Mouse (Mus musculus) cerebellum, adult 8-10 months (tissue): ENCODE measurements at regions not wholly inside any gene's neighbourhood (a gene's known extent, or its start where the extent isn't known, plus 50 kb on each side); places are given as distances from the start of the nearest gene placed in this dataset.

Experiments used
- DNase-seq: peaks from one replicate; pipeline ENCODE4 v3.0.0; 2022

DNA sequence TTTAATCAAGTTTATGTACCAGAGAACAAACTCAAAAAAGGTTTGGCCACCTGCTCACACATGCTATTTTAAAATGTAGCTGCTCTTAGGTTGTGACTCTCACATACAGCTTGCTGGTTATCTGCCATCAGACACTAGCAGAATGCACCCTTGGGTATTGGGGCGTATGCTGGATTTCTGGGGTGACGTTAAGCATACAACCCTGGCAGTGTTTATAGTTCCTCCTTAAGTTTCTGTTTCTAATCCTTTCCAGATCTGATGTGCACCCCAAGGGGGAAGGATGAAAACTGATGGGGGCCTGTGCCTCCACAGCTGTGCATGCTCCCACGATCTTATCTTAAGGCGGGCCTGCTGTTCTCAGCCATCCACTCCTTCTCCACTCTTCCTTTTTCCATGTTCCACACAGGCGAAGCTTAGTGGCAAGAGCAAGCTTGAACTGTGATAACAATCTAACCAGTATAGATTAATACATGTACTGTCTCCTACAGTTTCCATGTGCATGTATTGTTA is 164.8 kb upstream of the 4930583I09Rik start:
- DNase-seq: no peak

DNA sequence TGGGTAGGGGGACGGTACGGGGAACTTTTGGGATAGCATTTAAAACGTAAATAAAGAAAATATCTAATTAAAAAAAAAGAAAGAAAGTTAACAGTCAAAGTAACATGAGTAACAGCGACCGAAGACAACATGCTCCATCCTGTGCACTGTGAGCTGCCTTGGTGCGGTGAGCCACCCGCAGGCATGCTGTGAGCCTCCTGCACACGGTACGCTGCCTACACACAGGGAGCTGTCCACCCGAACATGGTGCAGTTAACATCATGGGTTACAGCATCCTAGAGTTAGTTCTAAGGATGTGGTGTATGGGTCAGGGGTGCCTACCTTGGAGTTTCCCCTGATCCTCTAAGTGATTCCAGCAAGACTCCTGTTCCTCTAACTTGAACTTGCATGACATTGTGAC is 158.6 kb upstream of the 4930583I09Rik start:
- DNase-seq: no peak

DNA sequence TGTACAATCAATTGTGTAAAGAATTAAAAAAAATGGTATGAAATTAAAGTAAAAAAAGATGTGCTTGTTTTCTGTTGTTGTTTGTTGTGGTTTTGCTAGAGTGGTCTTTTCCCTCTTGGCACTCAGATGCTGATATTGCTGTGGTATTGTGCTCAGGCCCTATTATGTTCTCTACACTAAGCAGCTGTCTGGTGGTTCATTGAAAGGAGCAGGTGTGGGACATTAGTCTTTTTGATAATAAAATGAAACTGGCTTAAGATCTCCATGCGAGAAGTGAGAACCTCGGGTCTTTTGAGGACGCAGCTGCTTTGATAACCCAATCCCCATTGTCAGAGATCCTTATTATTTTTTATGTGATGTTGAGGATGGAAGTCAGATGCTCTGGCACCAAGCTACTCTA is 155.4 kb upstream of the 4930583I09Rik start:
- no peak for DNase-seq

DNA sequence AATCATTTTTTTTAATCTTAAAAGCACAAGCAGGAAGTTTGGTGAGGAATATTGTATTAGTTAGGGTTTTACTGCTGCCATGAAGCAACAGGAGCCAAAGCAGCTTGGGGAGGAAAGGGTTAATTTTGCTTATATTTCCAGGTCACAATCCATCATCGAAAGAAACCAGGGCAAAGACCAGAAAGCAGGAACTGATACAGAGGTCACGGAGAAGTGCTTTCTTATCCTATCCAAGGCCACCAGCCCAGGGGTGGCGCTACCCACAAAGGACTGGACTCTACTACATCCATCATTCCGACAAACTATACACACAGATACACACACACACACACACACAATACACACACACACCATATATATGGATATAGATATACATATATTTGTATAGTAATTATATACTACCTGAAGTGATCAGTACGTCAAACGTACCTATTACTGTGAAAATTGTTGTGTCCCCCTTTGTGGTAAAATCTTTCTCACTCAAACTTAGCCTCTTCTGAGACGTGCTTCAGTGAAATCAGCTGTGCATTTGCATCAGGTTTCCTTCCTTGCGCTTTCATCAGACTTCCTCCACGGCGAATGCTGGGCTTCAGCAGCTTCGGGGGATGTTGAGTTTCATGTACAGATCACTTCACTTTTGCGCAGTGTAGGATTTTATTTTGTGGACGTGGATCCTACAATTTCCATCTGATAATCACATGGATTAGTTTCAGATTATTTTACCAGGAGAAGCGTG is 148.6 kb upstream of the 4930583I09Rik start:
- DNase-seq: no peak

DNA sequence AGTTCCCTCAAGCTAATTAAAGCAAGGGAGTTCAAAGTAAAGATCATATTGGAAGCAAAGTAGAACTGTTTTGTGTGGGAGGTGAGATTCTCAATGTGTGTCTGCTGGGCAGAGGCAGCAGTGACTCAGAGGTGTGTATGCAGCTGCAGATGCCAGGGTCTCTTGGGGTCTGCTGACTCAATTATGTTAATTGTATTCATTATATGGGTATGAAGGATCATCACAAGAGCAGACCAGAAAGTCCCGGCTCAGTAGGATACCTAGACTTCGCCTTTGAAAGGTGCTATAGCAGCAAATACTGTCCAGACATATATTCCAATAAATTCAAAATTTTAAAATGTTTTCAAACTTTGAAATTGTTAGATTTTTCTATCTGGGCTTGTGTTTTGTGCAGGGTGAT is 147.6 kb upstream of the 4930583I09Rik start:
- no peak for DNase-seq

DNA sequence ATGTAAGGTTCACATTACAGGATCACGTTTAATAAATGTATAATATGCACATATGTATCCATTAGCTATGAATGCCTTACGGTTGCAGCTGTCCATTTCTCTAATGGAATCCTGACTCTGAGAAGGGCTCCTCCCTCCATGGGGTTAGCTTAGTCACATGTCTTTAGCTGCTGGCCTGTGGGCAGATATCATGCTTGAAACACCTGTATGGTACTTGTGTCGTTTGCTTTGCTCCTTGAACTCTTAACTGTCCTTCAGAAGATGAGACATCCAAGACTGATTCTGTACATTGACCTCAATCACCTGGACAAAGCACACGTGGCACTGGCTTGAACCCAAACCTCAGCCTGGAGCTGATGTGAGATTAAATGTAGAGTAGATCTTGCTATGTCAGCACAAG is 128.3 kb upstream of the 4930583I09Rik start:
- DNase-seq: no peak

DNA sequence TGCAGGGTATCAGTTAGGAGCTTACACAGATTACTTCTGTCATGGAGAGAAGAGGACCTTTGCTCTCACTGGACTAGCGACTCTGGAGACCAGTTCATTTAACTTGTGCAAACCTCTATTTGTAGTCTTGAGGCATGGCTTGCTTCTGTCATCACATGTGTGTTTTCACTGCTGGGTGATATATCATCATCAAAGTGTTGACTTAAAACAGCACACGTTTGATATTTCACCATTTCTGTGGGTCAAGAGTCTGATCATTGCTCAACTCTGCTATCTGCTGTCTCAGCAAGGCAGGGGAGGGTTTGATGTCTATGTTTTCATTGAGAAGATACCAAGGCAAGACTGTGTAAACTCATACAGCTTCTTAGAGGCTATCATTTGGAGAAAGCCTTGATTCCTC is 126.0 kb upstream of the 4930583I09Rik start:
- no peak for DNase-seq

DNA sequence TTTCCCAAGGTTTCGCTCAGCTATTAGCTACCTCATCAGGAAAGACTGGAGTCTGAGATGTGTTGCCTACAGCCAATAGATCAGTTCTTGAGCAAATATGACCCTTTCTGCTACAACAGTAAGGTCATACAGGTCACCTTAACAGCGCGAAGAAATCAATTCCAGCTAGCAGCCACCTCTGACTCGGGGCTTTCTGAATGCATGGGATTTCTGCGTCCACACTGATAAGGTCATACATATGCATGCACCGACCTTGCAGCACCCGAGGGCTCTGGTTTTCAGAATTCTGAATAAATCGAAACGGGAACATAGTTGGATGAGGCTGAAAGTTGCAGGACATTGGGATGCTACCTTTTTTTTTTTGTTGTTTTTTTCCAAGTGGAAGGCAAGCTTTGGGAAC is 121.6 kb upstream of the 4930583I09Rik start:
- DNase-seq: no peak

DNA sequence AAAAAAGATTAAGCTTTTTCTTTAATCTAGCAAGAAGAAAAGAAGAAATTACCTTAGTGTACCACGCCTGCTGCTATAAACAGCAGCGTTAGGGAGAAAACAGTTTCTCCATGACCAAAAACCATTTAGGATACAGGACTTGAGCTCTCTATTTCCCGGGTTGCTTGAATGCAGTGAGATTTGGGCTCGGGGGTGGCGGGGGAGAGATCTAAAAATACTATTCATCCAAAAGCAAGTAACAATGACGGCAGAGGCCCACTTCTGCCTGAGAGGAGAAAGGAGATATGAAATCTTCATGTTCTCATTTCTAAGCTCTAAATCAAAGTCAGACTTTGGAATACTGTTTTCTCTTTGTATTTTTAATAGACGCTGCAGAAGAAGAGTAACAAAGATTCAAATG is 120.6 kb upstream of the 4930583I09Rik start:
- DNase-seq: no peak

DNA sequence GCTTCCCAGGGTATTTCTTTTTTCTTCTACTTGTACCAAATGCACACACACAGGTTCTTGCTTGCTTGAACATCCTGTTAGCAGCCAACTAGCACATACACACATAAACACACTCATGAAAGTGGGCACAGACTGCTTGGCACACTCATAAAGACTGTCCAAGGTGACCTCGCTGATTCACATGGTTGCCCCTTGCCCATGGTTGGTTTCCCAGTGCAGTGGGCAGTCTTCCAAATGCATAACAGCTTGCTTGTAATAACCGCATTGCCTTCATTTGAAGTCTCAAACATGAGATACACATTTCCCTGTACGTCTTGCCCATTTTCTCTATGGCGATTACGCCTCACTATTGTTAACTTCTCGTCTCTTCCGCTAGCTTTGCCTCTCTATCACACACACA is 117.4 kb upstream of the 4930583I09Rik start:
- no peak for DNase-seq

DNA sequence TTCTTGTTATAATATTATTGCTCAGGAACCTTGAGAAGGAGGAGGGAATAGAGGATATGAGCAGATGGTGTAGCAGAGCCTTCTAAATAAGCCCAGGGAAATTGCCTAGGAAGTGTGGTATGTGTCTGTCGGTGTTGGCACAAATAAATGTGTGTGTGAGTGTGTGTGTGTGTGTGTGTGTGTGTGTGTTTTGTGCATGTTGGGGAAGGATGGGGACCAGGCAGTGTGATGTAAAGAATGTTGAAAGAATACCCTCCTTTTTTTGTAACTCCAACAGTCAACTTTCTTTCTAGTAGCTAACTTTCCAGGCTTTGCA is 115.7 kb upstream of the 4930583I09Rik start:
- DNase-seq: peak; percentile 20

DNA sequence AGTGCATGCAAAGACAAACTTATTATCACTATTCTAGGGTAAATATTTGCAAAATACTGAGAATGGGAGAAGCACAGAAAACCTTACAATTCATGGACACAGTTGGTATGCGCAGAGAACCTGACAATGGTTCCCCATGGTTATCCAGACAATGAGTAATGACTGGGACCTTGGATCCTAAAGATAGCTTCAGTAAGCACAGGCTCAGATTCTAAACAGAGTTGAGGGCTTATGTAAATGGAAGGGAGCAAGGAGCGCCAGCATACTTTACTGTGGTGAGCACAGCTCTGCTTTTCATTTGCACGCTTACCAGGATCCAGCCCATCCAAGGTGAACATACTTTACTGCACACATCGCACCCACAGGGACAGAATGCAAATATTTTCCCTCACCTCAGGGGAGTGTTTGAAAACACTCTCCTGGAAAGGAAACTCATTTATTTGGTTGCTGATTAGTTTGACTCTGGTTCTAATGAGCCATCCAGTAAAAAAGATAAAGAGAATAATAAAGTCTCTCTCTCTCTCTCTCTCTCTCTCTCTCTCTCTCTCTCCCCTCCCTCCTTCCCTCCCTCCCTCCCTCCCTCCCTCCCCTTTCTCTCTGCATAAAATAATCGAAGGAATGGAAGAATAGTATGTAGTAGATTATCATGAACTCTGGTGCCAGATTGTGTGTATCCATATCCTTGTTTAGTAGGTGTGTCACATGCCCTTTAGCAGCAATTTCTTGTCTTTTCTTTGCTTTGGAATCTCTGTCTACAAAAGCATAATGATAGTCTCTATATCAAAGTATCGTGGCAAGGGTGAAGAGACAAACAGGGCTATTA is 115.1 kb upstream of the 4930583I09Rik start:
- DNase-seq: no peak

DNA sequence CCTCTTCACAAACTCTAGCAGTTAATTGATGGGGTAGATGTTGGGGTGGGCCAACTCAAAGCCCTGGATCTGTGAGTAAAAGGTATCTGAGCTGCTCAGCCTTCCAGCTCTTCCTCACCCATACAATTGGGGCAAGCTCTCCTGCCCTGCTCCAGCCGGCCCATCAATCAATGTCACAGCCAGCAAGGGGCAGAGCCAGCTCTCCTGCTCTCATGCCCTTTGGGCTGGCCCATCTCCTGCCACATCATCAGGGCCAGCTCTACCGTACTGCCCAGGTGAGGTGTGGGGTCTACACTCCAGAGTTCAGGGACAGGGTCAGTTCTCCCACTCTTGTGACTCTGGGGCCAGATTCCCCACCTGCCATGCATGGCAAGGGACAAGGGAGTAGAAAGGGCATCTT is 107.3 kb upstream of the 4930583I09Rik start:
- no peak for DNase-seq

DNA sequence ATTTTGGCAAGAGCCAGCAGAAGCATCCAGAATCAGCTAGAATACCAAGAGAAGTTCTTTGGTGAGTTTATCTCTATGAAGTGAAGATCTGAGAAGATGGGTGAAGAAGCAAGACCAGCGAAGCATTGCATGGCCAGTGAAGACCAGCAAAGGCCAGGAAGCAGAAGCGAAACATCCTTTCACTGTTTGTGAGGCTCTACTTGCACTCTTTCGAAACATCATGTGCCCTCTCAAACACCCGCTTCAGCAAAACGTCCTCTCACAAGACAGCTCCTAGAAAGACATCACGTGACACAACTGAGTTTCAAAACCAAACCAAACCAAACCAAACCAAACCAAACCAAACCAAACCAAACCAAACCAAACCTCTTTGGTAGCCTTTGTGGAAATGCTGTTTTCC is 105.7 kb upstream of the 4930583I09Rik start:
- DNase-seq: no peak

DNA sequence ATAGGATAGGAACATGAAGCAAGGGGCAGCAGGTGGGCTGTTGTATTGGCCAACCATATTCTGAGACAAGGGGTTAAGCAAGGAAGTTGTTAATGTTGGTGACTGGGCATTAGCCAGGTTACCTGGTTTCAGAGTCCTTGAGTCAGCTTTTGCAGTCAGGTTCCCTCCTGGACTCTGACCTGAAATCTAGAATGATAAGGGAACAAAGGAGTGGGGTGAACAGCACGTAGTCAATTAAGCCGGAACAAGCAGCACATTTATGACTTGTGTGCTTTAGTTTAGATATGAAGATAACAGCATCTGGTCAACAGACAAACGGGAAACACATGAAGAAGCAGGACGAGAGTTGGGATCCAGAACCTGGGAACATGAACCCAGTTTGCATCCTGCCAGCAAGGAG is 99.8 kb upstream of the 4930583I09Rik start:
- DNase-seq: no peak

DNA sequence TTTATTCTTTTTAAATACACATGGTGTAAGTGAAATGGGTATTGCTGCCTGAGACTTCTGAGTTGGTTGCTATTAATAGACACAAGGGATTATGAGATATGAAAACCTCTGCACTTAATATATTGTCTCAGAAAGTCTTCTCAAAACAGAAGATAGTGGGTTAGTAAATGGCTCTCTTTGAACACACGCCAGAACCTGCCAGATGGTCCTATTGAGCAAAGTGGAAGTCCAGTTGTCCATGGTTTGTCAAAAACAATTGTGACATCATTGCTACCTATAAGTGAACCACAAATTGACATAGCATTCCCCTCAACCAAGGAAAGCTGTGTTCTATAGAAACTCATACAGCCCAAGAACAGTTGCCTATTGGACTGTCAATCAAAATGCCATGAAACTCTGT is 98.5 kb upstream of the 4930583I09Rik start:
- DNase-seq: peak; percentile 23

DNA sequence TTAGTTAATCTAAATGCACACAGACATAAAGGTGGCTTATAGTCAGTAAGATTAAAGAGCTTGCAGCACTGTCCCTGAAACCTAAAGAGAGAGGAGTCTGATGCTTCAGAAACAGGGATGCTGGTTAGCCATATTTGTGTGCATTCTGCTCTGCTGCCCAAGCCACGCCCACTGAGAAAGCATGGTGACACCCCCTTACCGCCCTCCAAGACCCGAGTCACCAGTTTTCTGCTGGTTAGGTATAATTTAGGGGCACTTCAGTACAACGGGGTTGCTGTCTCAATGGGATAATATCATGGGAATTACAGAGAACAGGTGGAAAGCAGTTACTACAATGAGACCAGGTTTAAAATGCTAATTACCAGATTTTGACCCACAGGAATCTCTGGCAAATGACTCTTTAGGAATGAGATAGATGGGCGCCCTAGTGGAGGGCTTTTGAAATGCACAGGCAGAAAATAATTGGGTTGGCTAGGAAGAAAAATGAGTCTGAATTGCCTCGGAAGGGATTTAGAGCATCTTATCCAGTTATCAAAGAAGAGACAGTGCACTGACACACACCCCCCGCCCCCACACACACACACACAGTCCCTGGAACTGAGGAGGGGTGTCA is 95.1 kb upstream of the 4930583I09Rik start:
- DNase-seq: no peak

DNA sequence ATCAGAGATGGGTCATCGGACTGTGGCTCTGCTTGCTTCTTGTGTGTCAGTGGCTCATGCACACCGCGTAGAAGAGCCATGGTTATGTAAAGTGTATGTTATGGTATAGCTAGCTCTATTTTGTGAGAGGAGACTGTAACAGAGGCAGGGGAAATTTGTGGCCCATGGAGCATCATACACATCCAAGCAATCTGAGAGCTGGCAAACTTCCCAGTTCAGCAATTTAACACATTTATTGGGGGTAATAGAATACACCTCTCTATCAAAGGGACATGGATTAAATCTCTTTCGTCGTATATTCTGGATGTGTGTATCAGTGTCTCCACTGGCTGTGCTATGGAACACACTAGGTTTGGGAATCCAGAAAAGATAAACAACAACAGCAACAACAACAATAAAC is 87.9 kb upstream of the 4930583I09Rik start:
- DNase-seq: no peak

DNA sequence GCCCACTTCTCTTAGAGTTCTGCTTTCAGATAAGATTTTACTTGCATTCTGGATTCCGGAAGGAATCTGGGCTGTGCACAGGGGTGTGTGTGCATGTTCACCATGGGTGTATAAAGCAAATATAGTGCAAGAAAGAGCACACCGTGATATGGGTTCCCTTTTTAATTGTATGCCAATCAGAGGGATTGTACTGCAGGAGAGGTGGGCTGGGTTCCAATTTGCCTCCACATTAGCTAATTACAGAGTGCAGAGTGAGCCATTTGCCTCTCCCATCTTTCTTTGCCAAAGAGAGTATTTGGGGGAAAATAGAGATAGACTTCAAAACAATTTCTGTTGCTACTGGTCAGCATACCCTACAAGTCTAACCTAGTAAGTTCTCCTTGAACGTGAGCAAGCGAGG is 86.4 kb upstream of the 4930583I09Rik start:
- DNase-seq: no peak

DNA sequence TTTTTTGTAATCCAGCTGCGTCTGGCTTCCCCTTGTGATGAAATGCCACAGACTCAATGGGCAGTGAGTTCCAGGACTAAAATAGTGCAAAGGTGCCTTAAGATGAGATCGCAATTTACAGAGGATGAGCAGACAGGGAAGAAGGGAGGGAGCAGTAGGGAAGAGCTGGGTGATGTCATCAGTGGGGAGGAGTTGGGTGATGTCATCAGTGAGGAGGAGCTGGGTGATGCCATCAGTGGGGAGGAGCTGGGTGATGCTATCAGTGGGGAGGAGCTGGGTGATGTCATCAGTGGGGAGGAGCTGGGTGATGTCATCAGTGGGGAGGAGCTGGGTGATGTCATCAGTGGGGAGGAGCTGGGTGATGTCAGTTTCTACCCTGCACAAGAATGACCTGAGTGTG is 84.4 kb upstream of the 4930583I09Rik start:
- no peak for DNase-seq

DNA sequence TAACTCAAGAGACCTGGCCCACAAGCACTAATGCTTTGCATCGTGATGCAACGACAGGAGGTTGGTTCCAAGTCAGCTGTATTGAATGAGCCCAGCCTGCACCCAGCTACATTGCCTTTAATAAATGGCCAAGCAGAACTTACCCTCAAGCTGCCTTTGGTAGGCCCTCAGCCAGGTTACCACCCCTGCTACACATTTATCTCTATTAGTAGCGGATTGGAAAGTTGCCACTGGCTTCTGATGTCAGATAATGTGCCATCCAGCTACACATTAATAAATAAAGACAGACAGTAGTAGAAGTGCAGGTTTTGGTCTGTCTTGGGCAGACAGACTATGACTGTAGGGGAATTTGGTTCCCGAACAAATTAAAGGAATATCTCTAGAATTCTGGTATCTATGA is 82.0 kb upstream of the 4930583I09Rik start:
- no peak for DNase-seq

DNA sequence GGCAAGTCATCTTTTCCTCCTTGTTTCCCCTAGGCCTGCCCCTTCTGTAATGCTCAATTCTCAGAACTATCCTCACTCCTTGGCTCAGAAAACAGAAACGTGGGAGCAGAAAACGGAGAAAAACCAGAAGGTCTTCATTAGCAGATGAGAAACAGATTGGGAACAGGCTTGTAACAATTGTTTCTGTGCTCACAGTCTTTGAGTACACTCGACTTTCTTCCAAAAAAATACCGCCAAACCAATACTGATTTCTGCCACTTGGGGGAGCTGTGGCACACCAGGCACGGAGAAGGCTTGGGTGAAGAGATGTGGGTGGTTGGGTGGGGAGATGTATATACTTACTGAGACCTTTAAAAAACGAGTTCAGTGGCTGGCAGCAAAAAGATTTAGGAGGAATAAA is 80.8 kb upstream of the 4930583I09Rik start:
- no peak for DNase-seq

DNA sequence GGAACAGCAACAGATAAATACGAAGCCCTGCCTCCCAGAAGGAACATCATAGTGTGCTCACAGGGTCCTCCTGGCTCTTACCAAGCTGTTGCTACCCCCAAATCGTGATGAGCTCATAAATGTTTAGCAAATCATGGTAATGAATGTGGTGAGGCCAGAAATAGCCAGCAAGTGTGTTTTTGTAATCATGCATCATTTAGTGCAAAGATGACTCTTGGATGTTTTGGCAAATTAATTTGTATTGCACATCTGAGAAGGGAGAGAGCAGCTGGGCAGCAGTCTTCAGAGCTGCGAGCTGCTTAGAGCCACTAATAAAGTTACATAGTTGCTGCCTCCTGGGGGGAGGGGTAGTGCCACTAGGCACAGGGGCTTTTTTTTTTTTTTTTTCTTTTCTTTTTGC is 79.8 kb upstream of the 4930583I09Rik start:
- no peak for DNase-seq

DNA sequence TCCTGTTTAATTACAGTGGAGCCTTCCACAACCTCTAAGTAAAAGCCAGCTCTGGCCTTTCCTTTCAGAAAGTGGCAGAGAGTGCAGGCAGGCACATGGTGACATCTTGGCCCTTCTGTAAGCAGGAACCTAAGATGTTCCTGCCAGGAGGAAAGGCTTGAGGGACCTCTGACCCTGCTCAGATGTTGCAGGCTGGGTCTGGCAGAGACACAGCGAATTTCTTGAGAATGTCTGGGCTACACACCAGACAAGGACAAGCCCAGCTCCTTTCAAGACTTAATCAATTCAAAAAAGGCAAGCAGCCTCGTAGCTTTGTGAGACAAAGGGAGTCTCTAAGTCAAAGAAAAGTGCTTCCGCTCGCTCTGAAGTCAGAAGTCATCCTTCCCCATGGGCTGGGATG is 79.2 kb upstream of the 4930583I09Rik start:
- no peak for DNase-seq
